Mouse (Mus musculus): ENCODE results near the gene Ptn. TPM values are rescaled to one million over a fixed set of nuclear protein-coding genes. Genes with fewer than 3 reads are reported as not detected.

The Ptn gene
- polyA plus RNA-seq, 1 experiment from 2014 or later, result 680 TPM

Small RNAs within 50 kb of the gene (microRNA-seq; reads per million reads assigned to microRNA genes)
- gene Gm25111, result not detected

Data from midbrain, embryonic 14.5 days (tissue).